Mouse (Mus musculus) limb, embryonic 15.5 days (tissue): ENCODE results near the gene Fa2h. TPM values are rescaled to one million over a fixed set of nuclear protein-coding genes. Genes with fewer than 3 reads are reported as not detected.
A peak's percentile ranks its signal among the peaks of the same experiment; 100 is the strongest.
"Not testable (repeated sequence)": the region's sequence is repeated elsewhere in the genome, so short reads cannot be mapped to it uniquely, and the experiment has no call there.

Experiments used
- ATAC-seq: fragments of 200-750 bp; cut with Nextera tagmentation; 2 replicates; pipeline ENCODE4 v1.8.0; 2017; ENCODE audit warnings: low read depth, moderate TSS enrichment; ENCODE audit not compliant: insufficient number of reproducible peaks, low FRiP score, low TSS enrichment
- H3K27ac ChIP-seq: fragments of 300-500 bp; sonication (generic); 2 replicates; pipeline ENCODE4 v1.5.1; 2015; ENCODE audit warnings: moderate library complexity, mild to moderate bottlenecking, inconsistent platforms
- H3K27me3 ChIP-seq: fragments of 300-500 bp; sonication (generic); 2 replicates; pipeline ENCODE4 v1.6.1; 2015; ENCODE audit warnings: inconsistent platforms
- H3K36me3 ChIP-seq: fragments of 300-500 bp; sonication (generic); 2 replicates; pipeline ENCODE4 v1.6.1; 2015; ENCODE audit warnings: inconsistent platforms
- H3K4me1 ChIP-seq: fragments of 300-500 bp; sonication (generic); 2 replicates; pipeline ENCODE4 v1.6.1; 2015; ENCODE audit warnings: inconsistent platforms
- H3K4me2 ChIP-seq: fragments of 300-500 bp; sonication (generic); 2 replicates; pipeline ENCODE4 v1.6.1; 2015; ENCODE audit warnings: mild to moderate bottlenecking, inconsistent platforms
- H3K4me3 ChIP-seq: fragments of 300-500 bp; sonication (generic); 2 replicates; pipeline ENCODE4 v1.5.1; 2015; ENCODE audit warnings: mild to moderate bottlenecking, inconsistent platforms
- H3K9ac ChIP-seq: fragments of 300-500 bp; sonication (generic); 2 replicates; pipeline ENCODE4 v1.6.1; 2015; ENCODE audit warnings: inconsistent platforms
- H3K9me3 ChIP-seq: fragments of 300-500 bp; sonication (generic); 2 replicates; pipeline ENCODE4 v1.6.1; 2016; ENCODE audit warnings: inconsistent platforms
- WGBS: fragments of 180-500 bp; shearing (Covaris S2); methylation state at CpG from one replicate; pipeline ENCODE4 v1.1.7; 2015; 5-methylcytosine and 5-hydroxymethylcytosine counted together
- polyA plus RNA-seq: library from polyadenylated mRNA; unstranded; fragments of >200 nt; fragmentation: Nextera tagmentation; extraction: Ambion mirVana; gene quantifications from 2 replicates; pipeline ENCODE4 v1.2.1, GENCODE M21; 2015

Gene Fa2h
- polyA plus RNA-seq, 1 experiment from 2014 or later = 0.12 TPM

GRCm38 (mm10) chr8:111312758-111313162, 80.9 kb downstream of the Fa2h start:
- 72% methylated on average over 3 of the region's 3 CpGs for WGBS
- Histone ChIP-seq H3K27me3 (no peaks in the 10 kb centered on the region), H3K9ac (no peak overlapping the region), H3K27ac (no peak overlapping the region), H3K4me1 (no peaks in the 10 kb centered on the region), H3K4me2 (no peak overlapping the region), H3K9me3 (no peaks in the 10 kb centered on the region), H3K4me3 (no peak overlapping the region), H3K36me3 (no peaks in the 10 kb centered on the region)
- no peak for ATAC-seq

DNA sequence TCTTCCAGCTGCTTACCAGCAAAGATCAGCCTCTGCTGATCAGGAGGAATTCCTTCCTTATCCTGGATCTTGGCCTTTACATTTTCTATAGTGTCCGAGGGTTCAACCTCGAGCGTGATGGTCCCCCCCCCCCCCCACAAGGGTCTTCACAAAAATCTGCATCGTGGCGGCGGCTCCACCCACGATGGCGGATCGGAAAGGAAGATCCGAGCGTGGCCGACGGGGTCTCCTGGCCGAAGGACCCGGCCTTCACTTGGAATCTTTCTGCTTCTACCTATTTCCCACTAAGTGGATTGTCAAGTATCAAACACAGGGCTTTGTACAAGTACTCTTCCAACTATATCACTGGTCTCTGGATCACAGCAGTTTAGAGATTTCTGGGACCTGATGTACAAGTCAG, 83.6 kb downstream of the Fa2h start:
- not testable (repeated sequence) for H3K9me3 ChIP-seq, H3K4me3 ChIP-seq, H3K4me1 ChIP-seq, H3K9ac ChIP-seq, H3K27me3 ChIP-seq, H3K4me2 ChIP-seq, ATAC-seq, H3K36me3 ChIP-seq, H3K27ac ChIP-seq
- 91% methylated on average over 15 of the region's 15 CpGs for WGBS

GRCm38 (mm10) chr8:111305031-111305730, 88.4 kb downstream of the Fa2h start:
- Histone ChIP-seq H3K4me3 (no peak overlapping the region), H3K27ac (no peak overlapping the region), H3K4me1 (no peaks in the 10 kb centered on the region), H3K36me3 (no peaks in the 10 kb centered on the region), H3K9ac (no peak overlapping the region), H3K4me2 (no peak overlapping the region), H3K27me3 (no peaks in the 10 kb centered on the region), H3K9me3 (no peaks in the 10 kb centered on the region)
- no peak for ATAC-seq
- 29% methylated on average over 5 of the region's 5 CpGs for WGBS

DNA sequence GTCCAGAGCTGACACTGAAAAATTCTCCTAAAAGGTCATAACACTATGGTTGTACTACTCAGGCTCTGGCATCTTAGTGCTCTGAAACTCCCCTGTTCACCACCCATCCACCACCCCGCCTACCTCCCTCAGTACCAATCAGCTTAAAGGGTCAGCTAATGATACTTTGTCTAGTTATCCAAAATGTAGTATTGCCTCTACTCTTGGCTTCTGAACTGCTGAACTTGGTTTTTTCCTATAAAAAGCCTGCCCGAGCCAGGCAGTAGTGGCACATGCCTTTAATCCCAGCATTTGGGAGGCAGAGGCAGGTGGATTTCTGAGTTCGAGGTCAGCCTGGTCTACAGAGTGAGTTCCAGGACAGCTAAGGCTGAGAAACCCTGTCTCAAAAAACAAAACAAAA, 89.3 kb downstream of the Fa2h start:
- Histone ChIP-seq H3K27me3 (no peaks in the 10 kb centered on the region), H3K36me3 (no peaks in the 10 kb centered on the region), H3K4me1 (no peaks in the 10 kb centered on the region), H3K9me3 (no peaks in the 10 kb centered on the region), H3K9ac (no peak overlapping the region), H3K4me3 (no peak overlapping the region), H3K27ac (no peak overlapping the region), H3K4me2 (no peak overlapping the region)
- no peak for ATAC-seq
- WGBS = 89% methylated on average over 3 of the region's 3 CpGs

DNA sequence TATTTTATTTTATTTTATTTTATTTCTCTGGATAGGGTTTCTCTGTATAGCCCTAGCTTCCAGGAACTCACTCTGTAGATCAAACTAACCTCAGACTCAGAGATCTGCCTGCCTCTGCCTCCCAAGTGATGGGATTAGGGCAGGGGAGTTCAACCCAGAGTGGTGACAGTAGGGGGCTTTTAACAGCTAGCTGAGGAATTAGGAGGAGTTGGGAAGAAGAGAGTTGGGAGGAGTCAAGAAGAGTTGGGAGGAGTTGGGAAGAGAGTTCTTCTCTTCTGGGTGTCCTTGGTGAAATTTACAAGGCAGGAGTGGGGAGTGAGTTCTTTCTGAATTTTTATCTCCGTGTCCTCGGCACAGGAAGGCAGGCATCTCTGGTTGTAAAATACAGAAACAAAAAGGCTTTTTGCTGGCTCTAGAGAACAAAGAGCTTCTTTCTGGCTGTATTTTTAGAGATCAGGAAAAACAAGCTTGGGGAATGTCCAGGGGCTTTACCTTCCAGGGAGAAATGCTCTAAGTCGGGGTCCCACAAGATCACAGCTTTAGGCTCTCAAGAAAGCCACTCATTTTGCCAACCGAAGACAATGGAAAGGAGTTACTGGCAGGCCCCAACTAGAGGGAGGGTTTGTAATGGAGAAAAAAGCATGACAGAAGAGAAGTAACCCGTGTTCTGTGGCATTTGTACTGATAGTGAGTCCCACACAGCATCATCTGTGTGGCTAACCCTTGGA, 90.4 kb downstream of the Fa2h start:
- H3K9ac ChIP-seq, H3K4me2 ChIP-seq, H3K27me3 ChIP-seq, H3K4me1 ChIP-seq, H3K27ac ChIP-seq, ATAC-seq, H3K4me3 ChIP-seq, H3K9me3 ChIP-seq, H3K36me3 ChIP-seq: not testable (repeated sequence)
- WGBS = 78% methylated on average over 5 of the region's 5 CpGs

DNA sequence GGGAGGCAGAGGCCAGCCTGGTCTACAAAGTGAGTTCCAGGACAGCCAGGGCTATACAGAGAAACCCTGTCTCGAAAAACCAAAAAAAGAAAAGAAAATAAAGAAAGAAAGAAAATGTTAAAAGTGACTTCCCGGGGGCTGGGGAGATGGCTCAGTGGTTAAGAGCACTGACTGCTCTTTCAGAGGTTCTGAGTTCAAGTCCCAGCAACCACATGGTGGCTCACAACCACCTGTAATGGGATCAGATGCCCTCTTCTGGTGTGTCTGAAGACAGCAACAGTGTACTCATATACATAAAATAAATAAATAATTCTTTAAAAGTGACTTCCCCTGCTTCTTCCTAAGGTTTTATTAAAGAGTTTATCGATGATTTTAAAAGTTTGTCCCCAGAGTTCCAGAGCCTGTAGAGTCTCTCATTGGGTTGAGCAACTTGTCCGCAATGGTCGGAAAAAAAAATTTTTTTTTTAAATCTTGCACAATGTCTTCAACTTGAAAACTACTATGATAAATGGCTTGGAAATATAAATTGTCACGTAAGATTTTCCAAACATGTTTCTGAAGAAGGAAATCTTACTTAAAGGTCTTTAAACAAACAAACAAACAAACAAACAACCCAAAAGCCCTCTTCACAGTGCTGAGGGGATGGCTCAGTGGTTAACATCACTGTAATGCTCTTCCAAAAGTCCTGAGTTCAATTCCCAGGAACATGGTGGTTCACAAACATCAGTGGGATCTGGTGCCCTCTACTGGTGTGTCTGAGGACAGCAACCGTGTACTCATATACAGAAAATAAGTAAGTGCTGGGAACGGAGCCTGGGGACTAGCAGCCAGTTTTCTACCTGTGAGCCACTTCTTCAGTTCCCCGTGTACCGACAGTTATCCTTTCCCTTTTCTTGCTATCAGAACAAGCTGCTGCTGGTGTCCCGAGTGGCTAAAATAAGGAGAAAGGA, 92.8 kb downstream of the Fa2h start:
- Histone ChIP-seq H3K36me3 (peaks cover 10% of the 10 kb centered on the region), H3K9ac (no peak overlapping the region), H3K4me1 (no peaks in the 10 kb centered on the region), H3K4me3 (peak overlapping the region; percentile 93), H3K27me3 (no peaks in the 10 kb centered on the region), H3K9me3 (no peaks in the 10 kb centered on the region), H3K4me2 (peak overlapping the region; percentile 63), H3K27ac (peak overlapping the region; percentile 67)
- 65% methylated on average over 11 of the region's 11 CpGs for WGBS
- ATAC-seq = no peak

GRCm38 (mm10) chr8:111299821-111300568, 93.6 kb downstream of the Fa2h start, which contains the start of gene Rfwd3:
Gene Rfwd3 (minus strand): TSS chr8:111300222.
- Histone ChIP-seq H3K9me3 (no peaks in the 10 kb centered on the region), H3K27me3 (no peaks in the 10 kb centered on the region), H3K4me1 (no peaks in the 10 kb centered on the region), H3K4me2 (peak within 1 kb of the TSS; percentile 63), H3K9ac (peak within 1 kb of the TSS; percentile 81), H3K36me3 (peaks cover 14% of the 10 kb centered on the region), H3K4me3 (peak within 1 kb of the TSS; percentile 93), H3K27ac (peak within 1 kb of the TSS; percentile 89)
- WGBS = under 1% methylated on average over 66 of the region's 67 CpGs
- ATAC-seq = peak; percentile 97

- H3K36me3 ChIP-seq = peaks cover 18% of the 10 kb centered on the region
- peak overlapping the region; percentile 81 for H3K9ac ChIP-seq
- no peak for ATAC-seq
- peak overlapping the region; percentile 93 for H3K4me3 ChIP-seq
- H3K27me3 ChIP-seq = no peaks in the 10 kb centered on the region
- peak overlapping the region; percentile 63 for H3K4me2 ChIP-seq
- WGBS = under 1% methylated on average over 28 of the region's 28 CpGs
- peak overlapping the region; percentile 89 for H3K27ac ChIP-seq
- H3K9me3 ChIP-seq = no peaks in the 10 kb centered on the region
- H3K4me1 ChIP-seq = no peaks in the 10 kb centered on the region
These were observed 94.2 kb downstream of the Fa2h start for GRCm38 (mm10) chr8:111299363-111299820.

DNA sequence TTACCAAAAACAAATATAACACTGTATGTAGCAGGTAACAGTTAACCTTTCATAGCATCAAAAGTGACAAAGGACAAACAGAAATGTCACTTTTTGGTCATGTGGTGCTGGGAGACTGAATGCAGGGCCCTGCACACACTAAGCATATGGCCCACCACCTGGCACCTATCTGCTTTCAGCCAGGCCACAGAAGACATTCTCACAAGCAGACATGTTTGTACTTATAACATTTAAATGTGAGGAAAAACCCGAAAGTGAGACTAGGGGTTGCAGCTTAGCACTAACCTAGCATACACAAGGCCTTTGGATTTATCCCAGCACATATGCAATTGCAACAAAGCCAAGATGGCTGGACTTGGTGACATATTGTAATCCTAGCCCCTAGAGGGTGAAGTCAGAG, 95.6 kb downstream of the Fa2h start:
- H3K9ac ChIP-seq = no peak overlapping the region
- no peaks in the 10 kb centered on the region for H3K9me3 ChIP-seq
- H3K4me2 ChIP-seq = no peak overlapping the region
- no peak for ATAC-seq
- H3K36me3 ChIP-seq = peaks cover 31% of the 10 kb centered on the region
- no peaks in the 10 kb centered on the region for H3K27me3 ChIP-seq
- H3K27ac ChIP-seq = no peak overlapping the region
- H3K4me1 ChIP-seq = no peaks in the 10 kb centered on the region
- WGBS = 72% methylated on average over 1 of the region's 1 CpGs
- H3K4me3 ChIP-seq = no peak overlapping the region
